ENCODE assay signal across 10 mouse cellular contexts in genomic region chr6:112266631-112267030, GRCm38 (mm10). TPM values are rescaled to one million over a fixed set of nuclear protein-coding genes. Genes with fewer than 3 reads are reported as not detected.
DNase-seq lines count a peak whose midpoint lies in the region; ATAC-seq and TF ChIP-seq lines count a peak whose summit lies in the region.
"Had no signal": no experiment of that assay in that cellular context is flagged by ENCODE, and none has a peak within 500 bp of the region (broad histone marks: within the 10 kb centered on the region; RNA-seq: fewer than 3 reads in every experiment).

No protein-coding gene starts in this region.

- 44% methylated on average over 1 of the region's 1 CpGs for WGBS in stomach, embryonic 15.5 days
- 47% methylated on average over 1 of the region's 1 CpGs for WGBS in stomach, postnatal 0 days

- peak; percentile 83 for DNase-seq in heart, adult 11 months
- no peak for DNase-seq in heart, adult 8-10 months (ENCODE audit: low spot score)
- DNase-seq in stomach, postnatal 0 days (ENCODE audit: low spot score): no peak
- DNase-seq in left cerebral cortex, postnatal 10 days (ENCODE audit: extremely low spot score in 1 of 2, low spot score in 2 of 2): peak; percentile 48 to 57
- peak; percentile 59 for DNase-seq in telencephalon, adult 2 months (ENCODE audit: low read depth, low spot score)
- DNase-seq in embryo, embryonic 11 days: no peak
- no peak for DNase-seq in ovary, postnatal 10 days (ENCODE audit: low spot score)

- TF ChIP-seq CTCF in stomach, postnatal 0 days (IDR thresholded peaks at IDR 0.05; ENCODE audit: low read depth): no peak

- ATAC-seq in stomach, embryonic 15.5 days (ENCODE audit: insufficient read depth, low FRiP score, low read depth): no peak
- ATAC-seq in stomach, postnatal 0 days (ENCODE audit: low FRiP score, low TSS enrichment): no peak
- ATAC-seq: intestine, embryonic 15.5 days had no signal

- no peaks in the 10 kb centered on the region for H3K36me3 ChIP-seq in stomach, embryonic 15.5 days
- H3K36me3 ChIP-seq in stomach, postnatal 0 days (ENCODE audit: control insufficient read depth, insufficient read depth, low read length): no peaks in the 10 kb centered on the region
- H3K36me3 ChIP-seq: intestine, embryonic 15.5 days had no signal

- H3K4me2 ChIP-seq in stomach, embryonic 15.5 days: no peak overlapping the region
- no peak overlapping the region for H3K4me2 ChIP-seq in stomach, postnatal 0 days (replicated peaks; ENCODE audit: low read depth)
- H3K4me2 ChIP-seq: intestine, embryonic 15.5 days had no signal

- TF ChIP-seq EP300 in stomach, postnatal 0 days (optimal IDR thresholded peaks at IDR 0.05): no peak

- H3K4me1 ChIP-seq in stomach, embryonic 15.5 days: no peaks in the 10 kb centered on the region
- H3K4me1 ChIP-seq in stomach, postnatal 0 days (replicated peaks; ENCODE audit: control insufficient read depth, insufficient read depth): no peaks in the 10 kb centered on the region
- H3K4me1 ChIP-seq: intestine, embryonic 15.5 days had no signal

- H3K27ac ChIP-seq in stomach, embryonic 15.5 days: peak overlapping the region; percentile 36; the same call in 1 of the 2 replicates
- H3K27ac ChIP-seq in stomach, postnatal 0 days (replicated peaks): no peak overlapping the region
- H3K27ac ChIP-seq: intestine, embryonic 15.5 days; macrophage had no signal

- H3K27me3 ChIP-seq in stomach, embryonic 15.5 days (replicated peaks): no peaks in the 10 kb centered on the region
- no peaks in the 10 kb centered on the region for H3K27me3 ChIP-seq in stomach, postnatal 0 days (ENCODE audit: control insufficient read depth, insufficient read depth, low read length)
- H3K27me3 ChIP-seq: intestine, embryonic 15.5 days had no signal

- no peak overlapping the region for H3K4me3 ChIP-seq in stomach, embryonic 15.5 days (replicated peaks)
- no peak overlapping the region for H3K4me3 ChIP-seq in stomach, postnatal 0 days (ENCODE audit: low read depth, low read length)
- H3K4me3 ChIP-seq: intestine, embryonic 15.5 days had no signal

- intact Hi-C loops in left cerebral cortex, postnatal 10 days (cut with DNase I): no loop called here

- H3K9me3 ChIP-seq in stomach, embryonic 15.5 days: no peaks in the 10 kb centered on the region
- H3K9me3 ChIP-seq in stomach, postnatal 0 days (ENCODE audit: control insufficient read depth, low read length): no peaks in the 10 kb centered on the region
- H3K9me3 ChIP-seq: intestine, embryonic 15.5 days had no signal

- no peak overlapping the region for H3K9ac ChIP-seq in stomach, embryonic 15.5 days
- no peak overlapping the region for H3K9ac ChIP-seq in stomach, postnatal 0 days (ENCODE audit: low read length)
- H3K9ac ChIP-seq: intestine, embryonic 15.5 days had no signal

RNA-seq across cellular contexts. Expression of gene Lmcd1, which starts 6.9 kb away (rescaled TPM):
- total RNA-seq in heart, adult 8-10 months (2022): 10 to 100 TPM; 32.8 to 38.7 (median 36.6) TPM
- polyA plus RNA-seq in stomach, embryonic 15.5 days (2015; fragmentation: Nextera tagmentation; extraction: Ambion mirVana): 15.0 and 15.6 TPM in 2 replicates
- 12.5 and 13.2 TPM in 2 replicates for polyA plus RNA-seq in stomach, postnatal 0 days (2015; fragmentation: Nextera tagmentation; extraction: Ambion mirVana)
- total RNA-seq in left cerebral cortex, postnatal 10 days (2021): 10 to 100 TPM; 15.3 to 15.6 TPM
- polyA plus RNA-seq: macrophage had no signal

Comparison
In these comparisons a context has a peak if more than half of its experiments do, and no peak if none do; other contexts are left out.
1. DNase-seq: peak in heart, adult 11 months (single experiment), left cerebral cortex, postnatal 10 days (2 of 2) and telencephalon, adult 2 months (single experiment); none in heart, adult 8-10 months (single experiment), stomach, postnatal 0 days (single experiment), embryo, embryonic 11 days (single experiment) and ovary, postnatal 10 days (single experiment).